Comparison of ENCODE assay signal across 27 mouse cellular contexts in the genomic region with DNA sequence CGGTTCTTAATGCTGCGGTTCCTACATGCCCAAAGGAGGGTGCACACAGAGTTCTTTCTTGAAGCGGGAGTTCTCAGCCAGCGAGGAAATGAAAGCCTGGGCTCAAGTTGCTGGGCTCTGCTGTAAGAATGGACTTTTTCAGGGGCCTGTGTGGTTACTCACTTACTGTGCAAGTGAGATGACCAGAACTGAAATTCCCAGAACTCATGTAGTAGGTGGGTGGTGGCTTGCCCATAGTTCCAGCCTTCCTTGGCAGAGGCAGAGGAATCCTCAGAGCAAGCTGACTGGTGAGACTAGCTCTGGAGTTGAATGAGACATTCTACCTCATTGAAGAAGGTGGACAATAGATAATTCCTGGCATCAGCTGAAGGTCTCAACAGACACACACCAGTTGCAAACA. TPM values are rescaled to one million over a fixed set of nuclear protein-coding genes. Genes with fewer than 3 reads are reported as not detected.
"Had no signal": no experiment of that assay in that cellular context is flagged by ENCODE, and none has a peak within 500 bp of the region (broad histone marks: within the 10 kb centered on the region; RNA-seq: fewer than 3 reads in every experiment).

No protein-coding gene starts in this region.

- DNase-seq: gastrocnemius, postnatal 10 days; gastrocnemius, postnatal 36 days; heart, postnatal 14 days; heart, postnatal 36 days; kidney, adult 18-20 months; kidney, adult 8-10 months; kidney, postnatal 10 days; kidney, postnatal 4 days; layer of hippocampus, adult 9-11 months; layer of hippocampus, postnatal 36 days; left cerebral cortex, postnatal 4 days had no signal

- ATAC-seq: hindbrain, embryonic 16.5 days; inflammation-experienced regulatory T-cells, adult 6 months; intestine, embryonic 15.5 days; intestine, postnatal 0 days; liver, embryonic 12.5 days had no signal

- H3K9me3 ChIP-seq: heart, embryonic 13.5 days; heart, embryonic 15.5 days; hindbrain, embryonic 13.5 days; intestine, embryonic 15.5 days; limb, embryonic 13.5 days; limb, embryonic 15.5 days had no signal

- H3K4me3 ChIP-seq: heart, embryonic 13.5 days; heart, embryonic 15.5 days; hindbrain, embryonic 13.5 days; intestine, embryonic 15.5 days; layer of hippocampus, adult 2 months; limb, embryonic 13.5 days; limb, embryonic 15.5 days; liver, embryonic 12.5 days had no signal

- H3K27me3 ChIP-seq: heart, embryonic 13.5 days; heart, embryonic 15.5 days; intestine, embryonic 15.5 days; limb, embryonic 13.5 days; limb, embryonic 15.5 days; liver, embryonic 12.5 days had no signal

- H3K4me1 ChIP-seq: intestine, embryonic 15.5 days had no signal

- H3K9ac ChIP-seq: heart, embryonic 13.5 days; heart, embryonic 15.5 days; hindbrain, embryonic 13.5 days; intestine, embryonic 15.5 days; limb, embryonic 13.5 days; limb, embryonic 15.5 days; liver, embryonic 12.5 days; liver, embryonic 14.5 days had no signal

- H3K27ac ChIP-seq: heart, embryonic 15.5 days; hindbrain, embryonic 13.5 days; intestine, embryonic 15.5 days; layer of hippocampus, adult 2 months; limb, embryonic 13.5 days; limb, embryonic 15.5 days; liver, embryonic 12.5 days; liver, embryonic 14.5 days had no signal

- H3K4me2 ChIP-seq: heart, embryonic 11.5 days; heart, embryonic 13.5 days; heart, embryonic 15.5 days; hindbrain, embryonic 13.5 days; intestine, embryonic 15.5 days; limb, embryonic 13.5 days; limb, embryonic 15.5 days; liver, embryonic 12.5 days had no signal

RNA-seq across cellular contexts. Expression of a gene that starts 16.0 kb away (rescaled TPM):
- polyA plus RNA-seq: inflammation-experienced regulatory T-cells, adult 6 months had no signal

RNA-seq across cellular contexts. Expression of a gene that starts 55.6 kb away (rescaled TPM):
- polyA plus RNA-seq: heart, embryonic 13.5 days; hindbrain, embryonic 11.5 days; limb, embryonic 11.5 days; limb, embryonic 15.5 days; liver, embryonic 12.5 days; liver, embryonic 16.5 days had no signal
